Mouse (Mus musculus) embryonic facial prominence, embryonic 15.5 days (tissue): ENCODE data around the gene Ptdss2. TPM values are rescaled to one million over a fixed set of nuclear protein-coding genes. Genes with fewer than 3 reads are reported as not detected.

Source experiments
- ATAC-seq: fragments of 200-750 bp; cut with Nextera tagmentation; 2 replicates; pipeline ENCODE4 v1.8.0; 2017; ENCODE audit warnings: low read depth, moderate TSS enrichment; ENCODE audit not compliant: insufficient number of reproducible peaks, low FRiP score, low TSS enrichment
- H3K27ac ChIP-seq: fragments of 300-500 bp; sonication (generic); replicated peaks from 2 replicates; pipeline ENCODE4 v1.5.1; 2015; ENCODE audit warnings: mild to moderate bottlenecking, inconsistent platforms
- H3K27me3 ChIP-seq: fragments of 300-500 bp; sonication (generic); 2 replicates; pipeline ENCODE4 v1.6.1; 2015; ENCODE audit warnings: inconsistent platforms
- H3K36me3 ChIP-seq: fragments of 300-500 bp; sonication (generic); 2 replicates; pipeline ENCODE4 v1.6.1; 2015; ENCODE audit warnings: mild to moderate bottlenecking, inconsistent platforms
- H3K4me1 ChIP-seq: fragments of 300-500 bp; sonication (generic); 2 replicates; pipeline ENCODE4 v1.6.1; 2015; ENCODE audit warnings: inconsistent platforms
- H3K4me2 ChIP-seq: fragments of 300-500 bp; sonication (generic); replicated peaks from 2 replicates; pipeline ENCODE4 v1.6.1; 2015; ENCODE audit warnings: mild to moderate bottlenecking, inconsistent platforms
- H3K4me3 ChIP-seq: fragments of 300-500 bp; sonication (generic); replicated peaks from 2 replicates; pipeline ENCODE4 v1.5.1; 2015; ENCODE audit warnings: mild to moderate bottlenecking, inconsistent platforms
- H3K9ac ChIP-seq: fragments of 300-500 bp; sonication (generic); 2 replicates; pipeline ENCODE4 v1.6.1; 2015; ENCODE audit warnings: inconsistent platforms
- H3K9me3 ChIP-seq: fragments of 300-500 bp; sonication (generic); replicated peaks from 2 replicates; pipeline ENCODE4 v1.6.1; 2016; ENCODE audit warnings: inconsistent platforms
- WGBS: fragments of 180-500 bp; shearing (Covaris S2); methylation state at CpG from one replicate; pipeline ENCODE4 v1.1.7; 2015; 5-methylcytosine and 5-hydroxymethylcytosine counted together
- polyA plus RNA-seq: library from polyadenylated mRNA; unstranded; fragments of >200 nt; fragmentation: Nextera tagmentation; extraction: Ambion mirVana; gene quantifications from 2 replicates; pipeline ENCODE4 v1.2.1, GENCODE M21; 2015

Ptdss2 gene
- polyA plus RNA-seq, 1 experiment from 2014 or later: 69.7 TPM

GRCm38 (mm10) chr7:141094487-141095205 lies 27.5 kb upstream of the Ptdss2 start:
- H3K36me3 ChIP-seq: no peaks in the 10 kb centered on the region
- peaks cover 19% of the 10 kb centered on the region for H3K4me1 ChIP-seq
- H3K27ac ChIP-seq: no peak overlapping the region
- ATAC-seq: no peak
- no peak overlapping the region for H3K9ac ChIP-seq
- WGBS: 54% methylated on average over 15 of the region's 15 CpGs
- H3K4me3 ChIP-seq: no peak overlapping the region
- H3K27me3 ChIP-seq: peaks cover 17% of the 10 kb centered on the region
- H3K9me3 ChIP-seq: no peaks in the 10 kb centered on the region
- no peak overlapping the region for H3K4me2 ChIP-seq

GRCm38 (mm10) chr7:141096021-141096420 lies 26.2 kb upstream of the Ptdss2 start:
- Histone ChIP-seq H3K4me2 (no peak overlapping the region), H3K27me3 (peaks cover 28% of the 10 kb centered on the region), H3K9ac (no peak overlapping the region), H3K4me3 (no peak overlapping the region), H3K4me1 (peaks cover 28% of the 10 kb centered on the region), H3K27ac (no peak overlapping the region), H3K9me3 (no peaks in the 10 kb centered on the region), H3K36me3 (no peaks in the 10 kb centered on the region)
- WGBS: 80% methylated on average over 6 of the region's 6 CpGs
- no peak for ATAC-seq

DNA sequence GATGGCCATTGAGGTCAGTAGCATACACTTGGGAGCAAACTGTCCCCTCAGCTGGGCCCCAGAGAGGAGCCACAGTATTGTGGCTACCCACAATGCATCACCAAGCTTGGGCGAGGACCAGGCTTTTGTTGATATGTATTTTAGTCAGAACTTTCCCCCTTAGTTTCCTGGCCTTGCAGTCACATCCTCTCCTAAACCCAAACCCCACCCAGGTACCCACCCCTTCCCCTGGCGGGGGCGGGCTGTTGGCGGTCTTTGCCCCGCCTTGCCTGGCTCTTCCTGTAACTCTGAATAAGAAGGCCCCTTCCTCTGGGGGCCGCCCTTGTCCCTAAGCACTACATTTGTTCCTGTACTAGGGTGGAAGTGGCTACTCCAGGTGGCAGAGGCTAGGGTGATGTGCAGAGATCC lies 25.5 kb upstream of the Ptdss2 start:
- ATAC-seq: no peak
- no peak overlapping the region for H3K27ac ChIP-seq

GRCm38 (mm10) chr7:141097177-141097576 lies 25.0 kb upstream of the Ptdss2 start:
- WGBS: 82% methylated on average over 5 of the region's 5 CpGs
- no peak for ATAC-seq
- H3K4me2 ChIP-seq: no peak overlapping the region
- H3K27me3 ChIP-seq: peaks cover 34% of the 10 kb centered on the region
- no peaks in the 10 kb centered on the region for H3K36me3 ChIP-seq
- H3K27ac ChIP-seq: no peak overlapping the region
- H3K4me3 ChIP-seq: no peak overlapping the region
- H3K9me3 ChIP-seq: no peaks in the 10 kb centered on the region
- H3K9ac ChIP-seq: no peak overlapping the region
- H3K4me1 ChIP-seq: peaks cover 25% of the 10 kb centered on the region

More for the DNA sequence above, 25.5 kb upstream of the Ptdss2 start:
- Histone ChIP-seq H3K4me2 (no peak overlapping the region), H3K27me3 (peaks cover 32% of the 10 kb centered on the region), H3K9me3 (no peaks in the 10 kb centered on the region), H3K4me1 (peaks cover 28% of the 10 kb centered on the region), H3K36me3 (no peaks in the 10 kb centered on the region), H3K9ac (no peak overlapping the region), H3K4me3 (no peak overlapping the region)
- 38% methylated on average over 6 of the region's 6 CpGs for WGBS

DNA sequence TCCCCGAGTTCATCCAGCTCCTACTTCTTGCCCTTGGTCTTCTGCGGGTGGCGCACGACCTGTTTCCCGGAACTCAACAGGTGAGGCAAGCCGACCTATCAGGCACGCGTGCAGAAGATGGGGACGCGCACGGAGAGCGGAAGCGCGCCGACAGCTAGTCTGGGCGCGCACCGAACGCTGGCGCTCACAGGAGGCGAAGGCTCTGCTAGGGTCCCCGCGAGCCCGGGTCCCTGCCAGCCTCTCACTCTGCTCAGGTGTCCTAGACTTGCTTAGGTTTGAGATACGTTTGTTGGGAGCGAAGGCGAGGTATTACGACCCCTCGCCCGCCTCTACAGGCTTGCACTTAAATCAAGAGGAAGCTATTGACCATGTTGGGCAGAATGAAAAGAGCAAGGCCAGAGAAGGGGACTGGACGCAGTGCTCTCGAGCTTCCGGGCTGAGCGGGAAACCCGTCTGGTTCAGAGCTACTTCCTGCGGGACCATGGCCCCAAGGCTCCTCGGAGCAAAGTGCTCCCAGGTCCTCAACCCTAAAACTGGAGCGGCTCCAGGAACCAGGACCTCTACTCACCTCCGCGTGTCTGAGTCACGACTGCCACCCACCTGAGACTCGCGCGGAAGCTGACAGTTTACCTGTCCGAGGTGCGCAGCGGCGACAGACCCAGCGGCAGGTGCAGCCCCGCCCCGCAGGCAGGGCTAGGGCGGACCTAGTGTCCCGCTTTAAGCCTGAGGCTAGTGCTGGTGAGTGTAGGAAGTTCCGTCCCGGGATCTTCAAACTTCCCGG lies 22.1 kb upstream of the Ptdss2 start, which contains the start of gene Sigirr:
Gene Sigirr (minus strand): TSS at position 662 of the 781 bp plus-strand sequence.
- Histone ChIP-seq H3K4me3 (peak within 1 kb of the TSS; percentile 42), H3K9me3 (no peaks in the 10 kb centered on the region), H3K4me1 (peaks cover 18% of the 10 kb centered on the region), H3K36me3 (no peaks in the 10 kb centered on the region), H3K4me2 (peak within 1 kb of the TSS; percentile 71), H3K27ac (no peak within 1 kb of the TSS), H3K9ac (0 out of 2 replicates have a peak within 1 kb of the TSS, but pooled peaks have one; percentile 4), H3K27me3 (peaks cover 34% of the 10 kb centered on the region)
- ATAC-seq: no peak
- WGBS: 1% methylated on average over 56 of the region's 56 CpGs

DNA sequence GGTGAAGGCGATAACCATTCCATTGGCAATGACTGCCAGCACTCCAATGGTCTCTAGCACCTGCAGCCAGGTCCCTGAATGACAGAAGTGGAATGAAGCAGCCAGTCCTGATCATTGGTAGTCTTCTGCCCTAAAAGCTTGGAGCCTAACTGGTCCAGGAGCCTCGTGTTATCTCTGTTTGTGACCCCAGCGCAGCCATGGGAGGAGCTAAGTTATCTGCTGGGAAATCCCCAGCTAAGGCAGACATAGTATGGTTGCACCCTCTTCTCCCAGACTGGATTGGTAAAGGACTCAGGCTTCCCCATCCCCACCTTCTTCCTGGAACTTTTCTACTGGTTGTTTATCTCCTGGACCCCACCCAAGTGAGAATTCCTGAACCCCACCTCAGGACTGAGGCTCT lies 19.0 kb upstream of the Ptdss2 start:
- WGBS: 75% methylated on average over 3 of the region's 3 CpGs
- Histone ChIP-seq H3K27ac (no peak overlapping the region), H3K27me3 (peaks cover 29% of the 10 kb centered on the region), H3K9ac (no peak overlapping the region), H3K4me2 (no peak overlapping the region), H3K4me1 (peaks cover 12% of the 10 kb centered on the region), H3K36me3 (no peaks in the 10 kb centered on the region), H3K9me3 (no peaks in the 10 kb centered on the region), H3K4me3 (no peak overlapping the region)
- no peak for ATAC-seq

GRCm38 (mm10) chr7:141115874-141116273 lies 6.3 kb upstream of the Ptdss2 start:
- WGBS: 85% methylated on average over 9 of the region's 9 CpGs
- Histone ChIP-seq H3K27ac (no peak overlapping the region), H3K4me3 (no peak overlapping the region), H3K9me3 (no peaks in the 10 kb centered on the region), H3K27me3 (no peaks in the 10 kb centered on the region), H3K4me1 (no peaks in the 10 kb centered on the region), H3K36me3 (no peaks in the 10 kb centered on the region), H3K9ac (no peak overlapping the region), H3K4me2 (no peak overlapping the region)
- ATAC-seq: no peak

- H3K4me2 ChIP-seq: peak within 1 kb of the TSS; percentile 36
- H3K27ac ChIP-seq: no peak within 1 kb of the TSS
- no peaks in the 10 kb centered on the region for H3K27me3 ChIP-seq
- H3K36me3 ChIP-seq: no peaks in the 10 kb centered on the region
- ATAC-seq: no peak
- H3K4me1 ChIP-seq: peaks cover 4% of the 10 kb centered on the region
- WGBS: 9% methylated on average over 9 of the region's 9 CpGs
- peak within 1 kb of the TSS; percentile 24 for H3K4me3 ChIP-seq
- H3K9me3 ChIP-seq: no peaks in the 10 kb centered on the region
- H3K9ac ChIP-seq: no peak within 1 kb of the TSS
These were observed 4.5 kb upstream of the Ptdss2 start, which contains the start of gene Ano9 for GRCm38 (mm10) chr7:141117636-141118035. Ano9 (minus strand) TSS chr7:141117806.

GRCm38 (mm10) chr7:141119487-141119886 lies 2.7 kb upstream of the Ptdss2 start:
- WGBS: 74% methylated on average over 3 of the region's 3 CpGs
- Histone ChIP-seq H3K9me3 (no peaks in the 10 kb centered on the region), H3K36me3 (no peaks in the 10 kb centered on the region), H3K4me2 (no peak overlapping the region), H3K9ac (no peak overlapping the region), H3K4me1 (peaks cover 10% of the 10 kb centered on the region), H3K27ac (no peak overlapping the region), H3K4me3 (no peak overlapping the region), H3K27me3 (no peaks in the 10 kb centered on the region)
- ATAC-seq: no peak

DNA sequence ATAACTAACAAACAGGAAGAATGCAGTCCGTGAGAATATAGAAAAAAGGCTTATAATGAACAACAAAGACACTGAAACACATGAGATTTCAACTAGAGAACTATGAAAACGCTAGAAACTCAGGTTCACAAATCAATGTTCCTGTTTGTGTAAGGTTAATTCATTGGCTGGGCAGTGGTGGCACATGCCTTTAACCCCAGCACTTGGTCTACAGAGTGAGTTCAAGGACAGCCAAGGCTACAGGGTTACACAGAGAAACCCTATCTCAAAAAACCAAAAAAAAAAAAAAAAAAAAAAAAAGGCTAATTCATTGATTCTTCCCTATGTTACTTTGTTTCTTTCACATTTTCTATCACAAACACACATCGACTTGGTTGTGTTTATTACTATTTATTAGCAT lies 1.6 kb upstream of the Ptdss2 start:
- Histone ChIP-seq H3K9ac (no peak overlapping the region), H3K27me3 (no peaks in the 10 kb centered on the region), H3K4me1 (peaks cover 10% of the 10 kb centered on the region), H3K4me2 (no peak overlapping the region), H3K4me3 (no peak overlapping the region), H3K27ac (no peak overlapping the region), H3K36me3 (no peaks in the 10 kb centered on the region), H3K9me3 (no peaks in the 10 kb centered on the region)
- WGBS: 86% methylated on average over 3 of the region's 3 CpGs
- no peak for ATAC-seq

- ATAC-seq: no peak
- H3K4me1 ChIP-seq: peaks cover 10% of the 10 kb centered on the region
- no peaks in the 10 kb centered on the region for H3K9me3 ChIP-seq
- H3K27me3 ChIP-seq: no peaks in the 10 kb centered on the region
- no peak overlapping the region for H3K4me2 ChIP-seq
- no peak overlapping the region for H3K4me3 ChIP-seq
- WGBS: 76% methylated on average over 5 of the region's 5 CpGs
- H3K36me3 ChIP-seq: no peaks in the 10 kb centered on the region
- no peak overlapping the region for H3K27ac ChIP-seq
- H3K9ac ChIP-seq: no peak overlapping the region
These were observed 1.1 kb upstream of the Ptdss2 start for GRCm38 (mm10) chr7:141121051-141121531.
